Mouse (Mus musculus): ENCODE measurements at regions not wholly inside any gene's neighbourhood (a gene's known extent, or its start where the extent isn't known, plus 50 kb on each side); places are given as distances from the start of the nearest gene placed in this dataset.

DNA sequence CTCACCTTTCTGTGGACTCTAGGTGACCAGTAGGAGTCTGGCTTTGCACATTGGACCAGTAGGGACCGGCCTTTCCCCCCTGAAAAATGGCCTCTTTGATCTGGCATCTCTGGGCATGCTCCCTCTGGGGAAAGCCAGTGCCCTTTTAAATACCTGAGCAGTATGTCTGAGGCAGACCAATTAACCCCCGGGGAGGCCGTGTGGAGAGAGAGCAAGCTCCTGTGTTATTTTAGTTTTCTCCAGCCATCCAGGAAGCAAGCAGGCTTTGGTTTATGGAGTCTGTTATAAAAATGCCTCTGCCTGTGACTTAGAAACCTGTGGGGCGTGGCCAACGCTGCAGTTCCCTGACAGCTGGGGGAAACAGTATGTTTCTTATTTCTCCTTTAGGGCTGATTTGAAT is 445.5 kb downstream of the Glrx3 start:
- 52% methylated on average over 5 of the region's 5 CpGs for WGBS
- H3K27me3 ChIP-seq (ENCODE audit: control insufficient read depth, insufficient read depth, low read length), result no peaks in the 10 kb centered on the region
- ATAC-seq (ENCODE audit: insufficient number of reproducible peaks, insufficient read depth, low FRiP score, low read depth), result no peak

GRCm38 (mm10) chr7:137883701-137884100 is 446.3 kb downstream of the Glrx3 start:
- no peak overlapping the region for H3K27ac ChIP-seq (replicated peaks in 1 of 2; ENCODE audit: control insufficient read depth in 1 of 2, insufficient read depth in 1 of 2, low read depth in 2 of 2, low read length in 2 of 2)
- no peak for ATAC-seq (ENCODE audit: insufficient number of reproducible peaks, insufficient read depth, low FRiP score, low read depth)

More for the DNA sequence above, 445.5 kb downstream of the Glrx3 start:
- H3K9ac ChIP-seq (ENCODE audit: low read length), result no peak overlapping the region
- no peak overlapping the region for H3K4me3 ChIP-seq (ENCODE audit: control insufficient read depth in 1 of 2, insufficient read depth in 1 of 2, low read depth in 1 of 2, low read length in 2 of 2)
- H3K4me1 ChIP-seq (ENCODE audit: control insufficient read depth in 2 of 2, insufficient read depth in 2 of 2, low read length in 2 of 2), result no peaks in the 10 kb centered on the region
- H3K4me2 ChIP-seq (ENCODE audit: low read length), result no peak overlapping the region
- H3K36me3 ChIP-seq (ENCODE audit: control insufficient read depth, insufficient read depth, low read length), result no peaks in the 10 kb centered on the region
- no peaks in the 10 kb centered on the region for H3K9me3 ChIP-seq (ENCODE audit: control insufficient read depth, low read length)
- H3K27ac ChIP-seq (replicated peaks in 1 of 2; ENCODE audit: control insufficient read depth in 1 of 2, insufficient read depth in 1 of 2, low read depth in 2 of 2, low read length in 2 of 2), result no peak overlapping the region

GRCm38 (mm10) chr7:137885146-137885545 is 447.7 kb downstream of the Glrx3 start:
- H3K4me2 ChIP-seq (ENCODE audit: low read length), result no peak overlapping the region
- H3K9ac ChIP-seq (ENCODE audit: low read length), result no peak overlapping the region
- no peak overlapping the region for H3K27ac ChIP-seq (replicated peaks in 1 of 2; ENCODE audit: control insufficient read depth in 1 of 2, insufficient read depth in 1 of 2, low read depth in 2 of 2, low read length in 2 of 2)
- 68% methylated on average over 8 of the region's 8 CpGs for WGBS
- H3K9me3 ChIP-seq (ENCODE audit: control insufficient read depth, low read length), result no peaks in the 10 kb centered on the region
- no peaks in the 10 kb centered on the region for H3K36me3 ChIP-seq (ENCODE audit: control insufficient read depth, insufficient read depth, low read length)
- H3K4me3 ChIP-seq (ENCODE audit: control insufficient read depth in 1 of 2, insufficient read depth in 1 of 2, low read depth in 1 of 2, low read length in 2 of 2), result no peak overlapping the region
- ATAC-seq (ENCODE audit: insufficient number of reproducible peaks, insufficient read depth, low FRiP score, low read depth), result no peak
- H3K27me3 ChIP-seq (ENCODE audit: control insufficient read depth, insufficient read depth, low read length), result no peaks in the 10 kb centered on the region
- no peaks in the 10 kb centered on the region for H3K4me1 ChIP-seq (ENCODE audit: control insufficient read depth in 2 of 2, insufficient read depth in 2 of 2, low read length in 2 of 2)

More at GRCm38 (mm10) chr7:137883701-137884100, 446.3 kb downstream of the Glrx3 start:
- no peaks in the 10 kb centered on the region for H3K4me1 ChIP-seq (ENCODE audit: control insufficient read depth in 2 of 2, insufficient read depth in 2 of 2, low read length in 2 of 2)
- H3K9me3 ChIP-seq (ENCODE audit: control insufficient read depth, low read length), result no peaks in the 10 kb centered on the region
- H3K36me3 ChIP-seq (ENCODE audit: control insufficient read depth, insufficient read depth, low read length), result no peaks in the 10 kb centered on the region
- no peak overlapping the region for H3K4me2 ChIP-seq (ENCODE audit: low read length)
- no peaks in the 10 kb centered on the region for H3K27me3 ChIP-seq (ENCODE audit: control insufficient read depth, insufficient read depth, low read length)
- no peak overlapping the region for H3K9ac ChIP-seq (ENCODE audit: low read length)
- 65% methylated on average over 4 of the region's 4 CpGs for WGBS
- no peak overlapping the region for H3K4me3 ChIP-seq (ENCODE audit: control insufficient read depth in 1 of 2, insufficient read depth in 1 of 2, low read depth in 1 of 2, low read length in 2 of 2)

- no peak for ATAC-seq (ENCODE audit: insufficient number of reproducible peaks, insufficient read depth, low FRiP score, low read depth)
- WGBS, result 83% methylated on average over 11 of the region's 11 CpGs
These were observed 451.3 kb downstream of the Glrx3 start for GRCm38 (mm10) chr7:137888731-137889130.

DNA sequence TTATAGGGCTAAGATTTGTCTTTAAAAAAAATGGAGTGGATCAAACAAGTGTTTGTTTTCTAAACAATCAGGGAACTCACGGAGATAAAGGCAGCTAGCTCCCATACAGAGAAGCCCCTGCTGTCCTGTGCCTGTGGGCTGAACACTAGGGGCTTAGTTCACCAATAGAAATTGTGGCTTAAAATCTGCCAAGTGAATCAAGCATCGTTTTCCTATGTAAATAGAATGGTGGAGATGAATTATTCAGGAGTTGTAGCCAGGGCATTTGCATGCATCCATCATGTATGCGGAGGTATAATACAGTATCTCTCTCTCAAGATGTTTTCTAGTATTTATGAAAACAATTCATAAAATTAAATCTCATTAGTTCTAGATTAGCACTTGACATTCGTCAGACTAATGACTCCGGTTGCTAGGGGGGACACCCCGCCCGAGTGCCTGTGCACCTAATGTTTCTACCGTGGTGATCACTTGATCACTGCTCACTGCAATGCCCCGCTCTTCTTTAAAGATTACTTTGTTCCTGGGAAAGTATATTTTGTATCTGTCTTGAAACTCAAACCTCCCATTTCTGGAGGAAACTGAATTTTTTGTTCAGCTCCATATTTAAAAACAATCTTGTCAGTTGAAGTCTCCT is 469.1 kb downstream of the Glrx3 start:
- no peak overlapping the region for H3K4me2 ChIP-seq (ENCODE audit: low read length)
- H3K4me3 ChIP-seq (ENCODE audit: control insufficient read depth in 1 of 2, insufficient read depth in 1 of 2, low read depth in 1 of 2, low read length in 2 of 2), result no peak overlapping the region
- no peaks in the 10 kb centered on the region for H3K4me1 ChIP-seq (ENCODE audit: control insufficient read depth in 2 of 2, insufficient read depth in 2 of 2, low read length in 2 of 2)
- H3K9me3 ChIP-seq (ENCODE audit: control insufficient read depth, low read length), result no peaks in the 10 kb centered on the region
- no peak overlapping the region for H3K27ac ChIP-seq (replicated peaks in 1 of 2; ENCODE audit: control insufficient read depth in 1 of 2, insufficient read depth in 1 of 2, low read depth in 2 of 2, low read length in 2 of 2)
- no peaks in the 10 kb centered on the region for H3K27me3 ChIP-seq (ENCODE audit: control insufficient read depth, insufficient read depth, low read length)
- no peaks in the 10 kb centered on the region for H3K36me3 ChIP-seq (ENCODE audit: control insufficient read depth, insufficient read depth, low read length)
- 72% methylated on average over 9 of the region's 9 CpGs for WGBS
- no peak for ATAC-seq (ENCODE audit: insufficient number of reproducible peaks, insufficient read depth, low FRiP score, low read depth)
- no peak overlapping the region for H3K9ac ChIP-seq (ENCODE audit: low read length)

More at GRCm38 (mm10) chr7:137888731-137889130, 451.3 kb downstream of the Glrx3 start:
- Histone ChIP-seq H3K4me2 (ENCODE audit: low read length) (no peak overlapping the region), H3K9me3 (ENCODE audit: control insufficient read depth, low read length) (no peaks in the 10 kb centered on the region), H3K27ac (replicated peaks in 1 of 2; ENCODE audit: control insufficient read depth in 1 of 2, insufficient read depth in 1 of 2, low read depth in 2 of 2, low read length in 2 of 2) (no peak overlapping the region), H3K4me1 (ENCODE audit: control insufficient read depth in 2 of 2, insufficient read depth in 2 of 2, low read length in 2 of 2) (no peaks in the 10 kb centered on the region), H3K27me3 (ENCODE audit: control insufficient read depth, insufficient read depth, low read length) (no peaks in the 10 kb centered on the region), H3K4me3 (ENCODE audit: control insufficient read depth in 1 of 2, insufficient read depth in 1 of 2, low read depth in 1 of 2, low read length in 2 of 2) (no peak overlapping the region), H3K9ac (ENCODE audit: low read length) (no peak overlapping the region), H3K36me3 (ENCODE audit: control insufficient read depth, insufficient read depth, low read length) (no peaks in the 10 kb centered on the region)

- no peaks in the 10 kb centered on the region for H3K9me3 ChIP-seq (ENCODE audit: control insufficient read depth, low read length)
- no peak for ATAC-seq (ENCODE audit: insufficient number of reproducible peaks, insufficient read depth, low FRiP score, low read depth)
- H3K36me3 ChIP-seq (ENCODE audit: control insufficient read depth, insufficient read depth, low read length), result no peaks in the 10 kb centered on the region
- H3K27me3 ChIP-seq (ENCODE audit: control insufficient read depth, insufficient read depth, low read length), result no peaks in the 10 kb centered on the region
- no peak overlapping the region for H3K9ac ChIP-seq (ENCODE audit: low read length)
- no peak overlapping the region for H3K27ac ChIP-seq (replicated peaks in 1 of 2; ENCODE audit: control insufficient read depth in 1 of 2, insufficient read depth in 1 of 2, low read depth in 2 of 2, low read length in 2 of 2)
- H3K4me3 ChIP-seq (ENCODE audit: control insufficient read depth in 1 of 2, insufficient read depth in 1 of 2, low read depth in 1 of 2, low read length in 2 of 2), result no peak overlapping the region
- no peak overlapping the region for H3K4me2 ChIP-seq (ENCODE audit: low read length)
- no peaks in the 10 kb centered on the region for H3K4me1 ChIP-seq (ENCODE audit: control insufficient read depth in 2 of 2, insufficient read depth in 2 of 2, low read length in 2 of 2)
- 42% methylated on average over 3 of the region's 3 CpGs for WGBS
These were observed 472.0 kb downstream of the Glrx3 start for GRCm38 (mm10) chr7:137909456-137909855.

DNA sequence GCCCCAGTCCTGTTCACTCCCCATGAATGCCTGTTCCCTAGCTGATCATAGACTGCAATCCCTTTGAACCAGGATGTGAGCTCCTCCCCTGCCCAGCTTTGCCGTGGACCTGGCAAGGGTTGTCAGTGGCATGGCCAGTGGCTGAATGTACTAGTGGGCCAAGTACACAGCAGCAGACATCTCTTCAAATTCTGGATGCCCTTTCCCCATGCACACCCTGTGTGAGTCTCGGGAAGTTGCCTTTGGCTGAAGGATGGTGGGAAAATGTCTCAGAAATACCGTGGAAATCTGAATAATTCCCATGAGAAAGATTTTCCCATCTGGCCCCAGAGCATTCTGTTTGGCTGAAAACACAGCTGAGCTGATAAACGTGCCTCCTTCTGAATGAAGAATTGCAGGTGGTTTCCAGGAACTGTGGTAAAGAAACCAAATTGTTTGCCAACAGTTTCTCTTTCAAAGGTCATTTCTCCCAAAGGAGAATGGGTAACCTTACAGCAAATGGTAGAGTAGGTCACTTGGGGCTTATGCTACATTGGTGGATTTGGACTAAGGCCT is 476.2 kb downstream of the Glrx3 start:
- 61% methylated on average over 4 of the region's 4 CpGs for WGBS
- Histone ChIP-seq H3K4me3 (ENCODE audit: control insufficient read depth in 1 of 2, insufficient read depth in 1 of 2, low read depth in 1 of 2, low read length in 2 of 2) (no peak overlapping the region), H3K27ac (replicated peaks in 1 of 2; ENCODE audit: control insufficient read depth in 1 of 2, insufficient read depth in 1 of 2, low read depth in 2 of 2, low read length in 2 of 2) (no peak overlapping the region), H3K9me3 (ENCODE audit: control insufficient read depth, low read length) (no peaks in the 10 kb centered on the region), H3K4me1 (ENCODE audit: control insufficient read depth in 2 of 2, insufficient read depth in 2 of 2, low read length in 2 of 2) (no peaks in the 10 kb centered on the region), H3K9ac (ENCODE audit: low read length) (no peak overlapping the region), H3K27me3 (ENCODE audit: control insufficient read depth, insufficient read depth, low read length) (no peaks in the 10 kb centered on the region), H3K4me2 (ENCODE audit: low read length) (no peak overlapping the region), H3K36me3 (ENCODE audit: control insufficient read depth, insufficient read depth, low read length) (no peaks in the 10 kb centered on the region)
- no peak for ATAC-seq (ENCODE audit: insufficient number of reproducible peaks, insufficient read depth, low FRiP score, low read depth)

DNA sequence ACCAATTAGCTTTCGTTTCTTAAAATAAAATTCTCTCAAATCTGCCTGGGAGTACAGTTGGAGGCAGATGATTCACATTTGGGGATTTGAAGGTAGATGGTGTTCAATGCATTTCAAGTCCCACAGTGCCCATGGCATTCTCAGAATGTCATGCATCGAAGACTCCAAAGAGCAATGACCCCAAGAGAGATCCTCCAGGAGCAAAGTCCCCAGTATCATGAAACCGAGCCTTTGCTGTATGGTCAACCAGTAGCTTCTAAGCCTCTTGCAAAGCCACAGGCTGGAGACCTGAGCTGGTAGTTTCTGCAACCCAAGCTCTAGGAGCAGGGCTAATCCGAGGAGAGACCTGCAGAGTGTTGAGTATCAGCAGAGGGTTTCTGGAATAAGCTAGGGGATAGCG is 477.1 kb downstream of the Glrx3 start:
- H3K4me3 ChIP-seq (ENCODE audit: control insufficient read depth in 1 of 2, insufficient read depth in 1 of 2, low read depth in 1 of 2, low read length in 2 of 2), result no peak overlapping the region
- no peaks in the 10 kb centered on the region for H3K4me1 ChIP-seq (ENCODE audit: control insufficient read depth in 2 of 2, insufficient read depth in 2 of 2, low read length in 2 of 2)
- no peak overlapping the region for H3K27ac ChIP-seq (replicated peaks in 1 of 2; ENCODE audit: control insufficient read depth in 1 of 2, insufficient read depth in 1 of 2, low read depth in 2 of 2, low read length in 2 of 2)
- H3K36me3 ChIP-seq (ENCODE audit: control insufficient read depth, insufficient read depth, low read length), result no peaks in the 10 kb centered on the region
- no peak overlapping the region for H3K9ac ChIP-seq (ENCODE audit: low read length)
- H3K4me2 ChIP-seq (ENCODE audit: low read length), result no peak overlapping the region
- WGBS, result 85% methylated on average over 5 of the region's 5 CpGs
- H3K27me3 ChIP-seq (ENCODE audit: control insufficient read depth, insufficient read depth, low read length), result no peaks in the 10 kb centered on the region
- no peaks in the 10 kb centered on the region for H3K9me3 ChIP-seq (ENCODE audit: control insufficient read depth, low read length)
- no peak for ATAC-seq (ENCODE audit: insufficient number of reproducible peaks, insufficient read depth, low FRiP score, low read depth)

Measured in heart, embryonic 14.5 days (tissue).